9 mouse cellular contexts compared by ENCODE assay signal in the genomic region with DNA sequence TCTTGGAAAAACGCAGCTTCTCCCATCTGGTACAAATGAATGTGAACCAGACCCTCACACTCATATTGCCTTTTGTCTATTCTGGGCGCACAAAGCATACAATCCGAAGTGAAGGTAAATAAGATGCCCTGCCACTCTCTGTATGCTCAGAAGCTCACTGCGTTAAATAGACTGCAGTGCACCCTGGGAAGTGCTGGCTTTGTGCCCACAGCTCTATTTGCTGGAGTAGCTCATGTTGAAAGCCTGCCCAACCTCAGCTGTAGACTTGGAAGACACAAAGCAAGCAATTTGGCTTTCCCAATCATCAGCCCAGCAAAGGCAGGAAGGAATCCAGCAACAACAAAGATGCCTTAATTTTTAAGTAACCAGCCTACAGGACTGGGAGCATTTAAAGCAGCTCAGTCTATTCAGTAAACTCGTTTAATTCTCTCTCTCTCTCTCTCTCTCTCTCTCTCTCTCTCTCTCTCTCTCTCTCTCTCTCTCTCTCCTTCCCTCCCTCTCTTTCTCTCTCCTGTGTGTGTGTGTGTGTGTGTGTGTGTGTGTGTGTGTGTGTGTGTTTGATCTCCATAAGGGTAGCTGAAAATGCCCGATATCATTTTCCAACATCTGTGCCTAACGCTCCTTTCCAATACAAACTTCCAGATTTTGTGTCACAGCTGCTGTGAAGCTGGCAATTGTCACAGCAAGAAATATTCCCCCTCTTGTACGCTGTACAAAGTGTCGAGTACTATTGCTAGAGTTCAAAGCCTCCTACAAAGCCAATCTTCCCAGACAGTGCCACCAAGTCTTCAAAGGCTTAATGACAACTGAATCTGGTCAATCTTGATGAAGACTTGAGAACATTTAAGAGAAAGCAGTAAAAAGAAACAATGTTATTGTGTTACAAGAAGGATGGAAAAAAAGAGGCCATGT.
DNase-seq lines count a peak whose midpoint lies in the region; ATAC-seq lines count a peak whose summit lies in the region.
"Had no signal": no experiment of that assay in that cellular context is flagged by ENCODE, and none has a peak within 500 bp of the region (broad histone marks: within the 10 kb centered on the region; RNA-seq: fewer than 3 reads in every experiment).

No protein-coding gene starts in this region.

- no peak overlapping the region for H3K9ac ChIP-seq in forebrain, embryonic 13.5 days

- H3K4me2 ChIP-seq in forebrain, embryonic 13.5 days, result peak overlapping the region; percentile 29; the same call in 1 of the 2 replicates

- no peaks in the 10 kb centered on the region for H3K9me3 ChIP-seq in forebrain, embryonic 13.5 days (replicated peaks)

- no peaks in the 10 kb centered on the region for H3K27me3 ChIP-seq in forebrain, embryonic 13.5 days
- H3K27me3 ChIP-seq: megakaryocyte, embryonic 14.5 days had no signal

- peaks cover 21% of the 10 kb centered on the region for H3K4me1 ChIP-seq in forebrain, embryonic 13.5 days
- H3K4me1 ChIP-seq: megakaryocyte, embryonic 14.5 days had no signal

- no peaks in the 10 kb centered on the region for H3K36me3 ChIP-seq in forebrain, embryonic 13.5 days (ENCODE audit: poor library complexity, severe bottlenecking)

- ATAC-seq in forebrain, embryonic 13.5 days, result peak; percentile 98
- ATAC-seq in megakaryocyte-erythroid progenitor cell, adult 5-6 weeks (replicated peaks; ENCODE audit: low FRiP score, low TSS enrichment, poor library complexity, severe bottlenecking), result no peak

- intact Hi-C loops in heart, postnatal 25 days (cut with DNase I), result no loop called here
- intact Hi-C loops in left cerebral cortex, postnatal 14 days (cut with DNase I), result no loop called here

- peak overlapping the region; percentile 85 for H3K27ac ChIP-seq in forebrain, embryonic 13.5 days

- no peak overlapping the region for H3K4me3 ChIP-seq in forebrain, embryonic 13.5 days
- H3K4me3 ChIP-seq: megakaryocyte, embryonic 14.5 days had no signal

- peak; percentile 46 for DNase-seq in adrenal gland, postnatal 10 days
- no peak for DNase-seq in adrenal gland, adult 18-20 months (ENCODE audit: low spot score in 2 of 2)
- peak; percentile 75 for DNase-seq in Muller cell, postnatal 12 days (ENCODE audit: inconsistent ontology term)
- peak; percentile 28 for DNase-seq in heart, postnatal 25 days (ENCODE audit: low spot score)
- DNase-seq in left cerebral cortex, postnatal 14 days (ENCODE audit: low spot score in 2 of 2), result peak; percentile 85 to 91
- peak; percentile 1 for DNase-seq in ovary, adult 18-20 months (ENCODE audit: low spot score)

- 12% methylated on average over 9 of the region's 9 CpGs for WGBS in forebrain, embryonic 13.5 days

Comparison
In these comparisons a context has a peak if more than half of its experiments do, and no peak if none do; other contexts are left out.
1. DNase-seq: peak in adrenal gland, postnatal 10 days (single experiment), Muller cell, postnatal 12 days (single experiment), heart, postnatal 25 days (single experiment), left cerebral cortex, postnatal 14 days (2 of 2) and ovary, adult 18-20 months (single experiment); none in adrenal gland, adult 18-20 months (0 of 2).